Mouse (Mus musculus): ENCODE results near the gene Kifc5b. TPM values are rescaled to one million over a fixed set of nuclear protein-coding genes. Genes with fewer than 3 reads are reported as not detected.

The Kifc5b gene
- 12.3 and 12.6 TPM in 2 replicates for polyA plus RNA-seq (2016; fragmentation: Nextera tagmentation; extraction: Ambion mirVana)

GRCm38 (mm10) chr17:26916711-26917482, at the start of gene Kifc5b:
Gene Kifc5b, plus strand, starts transcription at chr17:26917091.
- H3K4me3 ChIP-seq = peak within 1 kb of the TSS; percentile 81
- H3K27me3 ChIP-seq (ENCODE audit: low read depth, poor library complexity, severe bottlenecking) = no peaks in the 10 kb centered on the region
- H3K9me3 ChIP-seq (replicated peaks) = no peaks in the 10 kb centered on the region
- WGBS = under 1% methylated on average over 67 of the region's 72 CpGs
- peaks cover 11% of the 10 kb centered on the region for H3K4me1 ChIP-seq
- H3K27ac ChIP-seq = peak within 1 kb of the TSS; percentile 90
- peaks cover 25% of the 10 kb centered on the region for H3K36me3 ChIP-seq
- DNase-seq (ENCODE audit: low spot score) = peak; percentile 100

GRCm38 (mm10) chr17:26868756-26869155, 48.1 kb upstream of the Kifc5b start:
- no peak for DNase-seq (ENCODE audit: low spot score)
- WGBS = 30% methylated on average over 5 of the region's 5 CpGs
- H3K27ac ChIP-seq = no peak overlapping the region
- H3K9me3 ChIP-seq (replicated peaks) = no peaks in the 10 kb centered on the region
- H3K36me3 ChIP-seq = no peaks in the 10 kb centered on the region
- no peaks in the 10 kb centered on the region; the same call in 1 of the 2 replicates for H3K4me1 ChIP-seq
- no peaks in the 10 kb centered on the region for H3K27me3 ChIP-seq (ENCODE audit: low read depth, poor library complexity, severe bottlenecking)
- no peak overlapping the region for H3K4me3 ChIP-seq

GRCm38 (mm10) chr17:26872870-26873269, 44.0 kb upstream of the Kifc5b start:
- peaks cover 7% of the 10 kb centered on the region; the same call in 1 of the 2 replicates for H3K27me3 ChIP-seq (ENCODE audit: low read depth, poor library complexity, severe bottlenecking)
- no peaks in the 10 kb centered on the region for H3K36me3 ChIP-seq
- no peak overlapping the region for H3K4me3 ChIP-seq
- H3K27ac ChIP-seq = no peak overlapping the region
- DNase-seq (ENCODE audit: low spot score) = no peak
- no peaks in the 10 kb centered on the region; the same call in 1 of the 2 replicates for H3K4me1 ChIP-seq
- WGBS = 77% methylated on average over 3 of the region's 3 CpGs
- no peaks in the 10 kb centered on the region for H3K9me3 ChIP-seq (replicated peaks)

GRCm38 (mm10) chr17:26873502-26873901, 43.4 kb upstream of the Kifc5b start:
- no peak for DNase-seq (ENCODE audit: low spot score)
- no peak overlapping the region for H3K27ac ChIP-seq
- H3K4me3 ChIP-seq = no peak overlapping the region
- H3K9me3 ChIP-seq (replicated peaks) = no peaks in the 10 kb centered on the region
- no peaks in the 10 kb centered on the region; the same call in 1 of the 2 replicates for H3K4me1 ChIP-seq
- 82% methylated on average over 8 of the region's 8 CpGs for whole genome bisulfite sequencing
- H3K36me3 ChIP-seq = no peaks in the 10 kb centered on the region
- H3K27me3 ChIP-seq (ENCODE audit: low read depth, poor library complexity, severe bottlenecking) = peaks cover 7% of the 10 kb centered on the region; the same call in 1 of the 2 replicates

GRCm38 (mm10) chr17:26874542-26874941, 42.3 kb upstream of the Kifc5b start:
- no peaks in the 10 kb centered on the region for H3K9me3 ChIP-seq (replicated peaks)
- H3K36me3 ChIP-seq = no peaks in the 10 kb centered on the region
- H3K4me3 ChIP-seq = no peak overlapping the region
- H3K27me3 ChIP-seq (ENCODE audit: low read depth, poor library complexity, severe bottlenecking) = peaks cover 7% of the 10 kb centered on the region; the same call in 1 of the 2 replicates
- H3K27ac ChIP-seq = no peak overlapping the region
- no peaks in the 10 kb centered on the region; the same call in 1 of the 2 replicates for H3K4me1 ChIP-seq
- DNase-seq (ENCODE audit: low spot score) = no peak
- 66% methylated on average over 11 of the region's 11 CpGs for WGBS

- no peak overlapping the region for H3K27ac ChIP-seq
- DNase-seq (ENCODE audit: low spot score) = no peak
- H3K36me3 ChIP-seq = no peaks in the 10 kb centered on the region
- H3K4me3 ChIP-seq = no peak overlapping the region
- H3K4me1 ChIP-seq = no peaks in the 10 kb centered on the region
- H3K27me3 ChIP-seq (ENCODE audit: low read depth, poor library complexity, severe bottlenecking) = peaks cover 7% of the 10 kb centered on the region; the same call in 1 of the 2 replicates
- no peaks in the 10 kb centered on the region for H3K9me3 ChIP-seq (replicated peaks)
- WGBS = 87% methylated on average over 7 of the region's 7 CpGs
Measured at GRCm38 (mm10) chr17:26877927-26878326, 39.0 kb upstream of the Kifc5b start.

- DNase-seq (ENCODE audit: low spot score) = no peak
- H3K4me1 ChIP-seq = no peaks in the 10 kb centered on the region
- H3K36me3 ChIP-seq = no peaks in the 10 kb centered on the region
- WGBS = 89% methylated on average over 6 of the region's 6 CpGs
- no peak overlapping the region for H3K4me3 ChIP-seq
- peaks cover 11% of the 10 kb centered on the region; the same call in 1 of the 2 replicates for H3K27me3 ChIP-seq (ENCODE audit: low read depth, poor library complexity, severe bottlenecking)
- H3K9me3 ChIP-seq (replicated peaks) = no peaks in the 10 kb centered on the region
- no peak overlapping the region for H3K27ac ChIP-seq
Measured at GRCm38 (mm10) chr17:26879235-26879634, 37.7 kb upstream of the Kifc5b start.

- H3K4me3 ChIP-seq = no peak overlapping the region
- 84% methylated on average over 1 of the region's 1 CpGs for WGBS
- no peaks in the 10 kb centered on the region for H3K9me3 ChIP-seq (replicated peaks)
- H3K4me1 ChIP-seq = peaks cover 19% of the 10 kb centered on the region
- H3K27ac ChIP-seq = no peak overlapping the region
- H3K27me3 ChIP-seq (ENCODE audit: low read depth, poor library complexity, severe bottlenecking) = peaks cover 20% of the 10 kb centered on the region
- DNase-seq (ENCODE audit: low spot score) = no peak
- no peaks in the 10 kb centered on the region for H3K36me3 ChIP-seq
Measured at GRCm38 (mm10) chr17:26882706-26883105, 34.2 kb upstream of the Kifc5b start.

GRCm38 (mm10) chr17:26883585-26883984, 33.3 kb upstream of the Kifc5b start:
- Histone ChIP-seq H3K27ac (no peak overlapping the region), H3K4me1 (peaks cover 21% of the 10 kb centered on the region), H3K4me3 (no peak overlapping the region), H3K27me3 (ENCODE audit: low read depth, poor library complexity, severe bottlenecking) (peaks cover 28% of the 10 kb centered on the region), H3K36me3 (no peaks in the 10 kb centered on the region), H3K9me3 (replicated peaks) (no peaks in the 10 kb centered on the region)
- no peak for DNase-seq (ENCODE audit: low spot score)
- WGBS = 72% methylated on average over 6 of the region's 6 CpGs

- peak; percentile 71 for DNase-seq (ENCODE audit: low spot score)
- H3K27me3 ChIP-seq (ENCODE audit: low read depth, poor library complexity, severe bottlenecking) = peaks cover 30% of the 10 kb centered on the region
- no peak overlapping the region for H3K27ac ChIP-seq
- H3K9me3 ChIP-seq (replicated peaks) = no peaks in the 10 kb centered on the region
- H3K36me3 ChIP-seq = no peaks in the 10 kb centered on the region
- H3K4me3 ChIP-seq = peak overlapping the region; percentile 47
- WGBS = 25% methylated on average over 25 of the region's 25 CpGs
- peaks cover 21% of the 10 kb centered on the region for H3K4me1 ChIP-seq
Measured at GRCm38 (mm10) chr17:26884995-26885926, 31.6 kb upstream of the Kifc5b start.

- H3K27me3 ChIP-seq (ENCODE audit: low read depth, poor library complexity, severe bottlenecking) = peaks cover 30% of the 10 kb centered on the region
- H3K4me3 ChIP-seq = peak overlapping the region; percentile 47
- H3K27ac ChIP-seq = no peak overlapping the region
- whole genome bisulfite sequencing = 11% methylated on average over 30 of the region's 30 CpGs
- H3K36me3 ChIP-seq = no peaks in the 10 kb centered on the region
- peak; percentile 93 for DNase-seq (ENCODE audit: low spot score)
- peaks cover 21% of the 10 kb centered on the region for H3K4me1 ChIP-seq
- H3K9me3 ChIP-seq (replicated peaks) = no peaks in the 10 kb centered on the region
Measured at GRCm38 (mm10) chr17:26886047-26886749, 30.7 kb upstream of the Kifc5b start.

GRCm38 (mm10) chr17:26887926-26888325, 29.0 kb upstream of the Kifc5b start:
- Histone ChIP-seq H3K4me3 (no peak overlapping the region), H3K4me1 (peaks cover 29% of the 10 kb centered on the region), H3K36me3 (no peaks in the 10 kb centered on the region), H3K27me3 (ENCODE audit: low read depth, poor library complexity, severe bottlenecking) (peaks cover 30% of the 10 kb centered on the region), H3K27ac (no peak overlapping the region), H3K9me3 (replicated peaks) (no peaks in the 10 kb centered on the region)
- WGBS = 42% methylated on average over 3 of the region's 3 CpGs
- no peak for DNase-seq (ENCODE audit: low spot score)
